Mouse (Mus musculus) spleen, embryonic (tissue): Measurements from ENCODE around the gene Snx30.

Experiments used
- CTCF ChIA-PET: fragments of 350-600 bp; sonication (Branson Sonifier 250); formaldehyde crosslinking; loops from one replicate; lab custom pipeline; 2022; lab: Charles Lee

The Snx30 gene

DNA sequence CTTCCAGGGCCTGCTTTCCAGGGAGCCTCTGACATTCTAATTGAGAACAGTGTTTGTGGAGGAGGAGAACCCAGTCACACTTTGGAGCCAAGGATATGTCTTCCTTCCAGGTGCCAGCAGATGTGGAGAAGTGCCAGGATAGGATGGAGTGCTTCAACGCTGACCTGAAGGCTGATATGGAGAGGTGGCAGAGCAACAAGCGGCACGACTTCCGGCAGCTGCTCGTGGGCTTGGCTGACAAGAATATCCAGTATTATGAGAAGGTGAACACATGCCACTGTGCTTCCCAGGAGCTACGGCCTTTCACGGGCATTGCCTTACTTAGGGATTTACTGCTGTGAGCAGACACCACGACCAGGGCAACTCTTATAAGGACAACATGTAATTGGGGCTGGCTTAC is 88.8 kb downstream of the Snx30 start:
- CTCF ChIA-PET = no interaction called here

DNA sequence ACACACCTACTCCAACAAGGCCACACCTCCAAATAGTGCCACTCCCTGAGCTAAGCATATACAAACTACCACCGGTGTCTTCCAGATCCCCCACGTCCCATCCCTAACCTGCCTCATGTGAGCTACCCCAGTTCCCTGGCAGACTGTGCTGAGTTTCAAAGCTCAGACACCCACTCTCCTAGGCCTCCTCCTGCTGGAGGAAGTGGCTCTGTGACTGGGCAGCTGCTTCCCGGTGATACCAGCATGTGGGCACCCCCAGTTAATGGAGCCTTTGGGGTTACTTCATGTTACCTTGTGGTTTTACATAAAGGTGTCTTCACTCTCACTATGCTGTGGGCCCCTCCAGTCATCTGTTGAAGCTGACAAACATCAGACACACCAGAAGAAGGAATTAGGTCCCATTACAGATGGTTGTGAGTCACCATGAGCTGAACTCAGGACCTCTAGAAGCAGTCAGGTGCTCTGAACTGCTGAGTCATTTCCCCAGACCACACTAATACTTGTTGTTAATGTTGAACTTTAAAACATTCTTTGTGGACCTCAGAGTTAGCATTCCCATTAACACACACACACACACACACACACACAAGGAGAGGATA is 89.4 kb downstream of the Snx30 start:
- CTCF ChIA-PET = no interaction called here

DNA sequence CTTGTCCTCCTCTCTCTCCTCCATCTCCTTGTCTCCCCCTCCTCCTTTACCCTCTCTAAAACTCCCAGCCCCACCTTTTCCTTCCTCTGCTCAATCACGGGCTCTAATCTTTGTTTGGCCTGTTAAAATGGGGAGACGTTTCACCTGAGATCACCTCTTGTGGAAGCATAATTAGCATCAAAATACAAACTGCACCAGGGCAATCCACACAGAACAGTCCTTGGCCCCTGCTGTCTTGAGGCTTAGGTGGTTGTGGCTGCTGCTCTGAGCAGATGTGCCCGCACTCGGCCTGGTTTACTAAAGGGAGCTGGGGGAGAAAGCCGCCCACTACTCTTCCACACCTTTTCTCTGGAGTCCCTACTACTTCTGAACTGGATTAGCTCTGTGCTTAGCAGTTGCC is 90.4 kb downstream of the Snx30 start:
- CTCF ChIA-PET = interaction anchor here (0.5 kb wide), 1 partner anchor 94 kb away, joined by 5 read pairs; the partner anchor contains the start of gene Inip

DNA sequence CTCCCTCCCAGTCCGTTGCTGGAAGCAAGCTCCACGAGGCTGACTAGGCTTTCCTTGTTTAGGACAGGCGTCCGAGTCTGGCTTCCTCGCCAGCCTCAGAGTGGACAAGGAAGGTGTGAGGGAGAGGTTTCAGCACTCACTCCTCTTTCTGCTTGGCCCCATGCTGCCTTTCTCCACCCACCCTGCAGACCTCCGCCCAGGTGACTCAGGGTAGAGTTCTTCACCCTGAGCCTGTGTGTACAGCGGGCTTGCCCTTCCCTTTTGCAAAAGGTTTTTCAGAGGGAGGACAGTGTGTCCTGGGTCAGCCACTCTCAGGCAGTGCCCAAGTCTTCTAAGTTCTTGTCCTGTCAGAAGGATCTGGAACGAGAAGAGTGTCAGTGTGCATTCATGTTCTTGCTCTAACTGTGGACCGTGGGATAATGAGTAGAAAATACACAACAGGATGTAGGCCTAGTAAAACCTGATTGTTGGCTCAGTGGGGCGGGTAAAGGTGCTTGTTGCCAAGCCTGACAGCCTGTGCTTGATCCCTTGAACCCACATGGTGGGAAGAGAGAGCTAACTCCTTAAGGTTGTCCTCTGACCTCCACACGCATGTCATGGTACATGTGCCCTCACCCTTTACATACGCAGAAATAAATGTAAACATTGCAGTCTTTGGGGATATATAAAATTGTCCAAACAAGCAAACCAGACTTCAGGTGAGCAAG is 92.3 kb downstream of the Snx30 start:
- CTCF ChIA-PET = interaction anchor here (0.5 kb wide), 1 partner anchor 14 kb away, joined by 3 read pairs; no protein-coding TSS in a partner anchor

DNA sequence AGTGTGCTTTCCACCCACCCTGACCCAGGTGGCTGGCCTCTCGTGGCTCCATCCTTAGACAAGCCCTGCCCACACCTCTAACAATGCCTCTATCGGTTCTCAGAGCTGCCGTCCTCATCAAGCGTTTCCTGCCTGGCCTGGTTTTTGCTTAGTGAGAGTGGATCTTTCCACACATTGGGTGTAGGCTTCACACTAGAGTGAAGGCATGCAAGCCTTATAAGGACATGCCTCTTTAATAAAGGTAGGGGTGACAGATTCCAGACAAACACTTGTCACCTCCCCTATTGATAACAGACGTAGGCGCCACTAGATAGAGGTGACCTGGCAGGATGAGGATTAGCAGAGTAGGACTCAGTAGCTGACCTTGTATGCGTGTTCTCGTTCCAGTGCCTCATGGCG is 92.9 kb downstream of the Snx30 start:
- CTCF ChIA-PET = interaction anchor here (0.5 kb wide), 1 partner anchor 14 kb away, joined by 3 read pairs; no protein-coding TSS in a partner anchor

DNA sequence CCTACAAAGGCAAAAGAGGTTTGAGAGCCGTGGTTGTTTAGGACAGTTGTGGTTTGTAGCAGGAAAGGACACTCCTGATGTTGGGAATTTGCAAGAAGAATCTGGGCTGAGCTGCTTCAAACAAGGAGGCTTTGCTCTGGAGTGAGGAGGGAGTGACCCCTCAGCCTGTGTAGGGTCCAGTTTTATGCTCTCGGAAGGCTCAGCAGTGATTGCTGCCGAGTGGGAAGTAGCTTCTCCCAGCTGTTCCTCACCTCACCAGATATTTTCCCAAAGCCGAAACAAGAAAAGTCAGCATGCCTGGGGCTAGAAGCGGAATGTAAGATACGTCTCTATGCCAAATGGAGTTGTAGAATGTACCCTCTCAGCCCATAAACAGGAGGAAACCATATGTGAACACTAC is 96.2 kb downstream of the Snx30 start:
- CTCF ChIA-PET = interaction anchor here (0.8 kb wide), 1 partner anchor 23 kb away, joined by 4 read pairs; no protein-coding TSS in a partner anchor

DNA sequence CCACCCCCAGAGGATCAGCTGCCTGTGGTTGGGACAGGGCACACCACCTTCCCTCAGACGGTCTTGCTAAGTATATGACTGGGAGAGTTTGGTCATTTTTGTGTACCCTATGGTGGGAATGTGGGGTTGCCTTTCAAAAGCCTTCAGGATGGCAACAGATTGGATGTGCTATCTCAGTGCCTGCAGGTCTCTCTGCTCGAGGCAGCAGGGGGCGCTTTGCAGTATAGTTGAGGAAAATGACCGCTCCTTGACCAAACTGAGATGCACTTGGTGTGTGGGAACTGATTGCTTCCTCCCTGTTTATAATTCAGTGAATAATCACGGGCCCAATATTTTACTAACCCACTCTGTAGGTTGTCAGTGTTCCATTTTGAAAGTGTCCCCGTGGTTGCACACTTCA is 96.9 kb downstream of the Snx30 start:
- CTCF ChIA-PET = interaction anchor here (0.8 kb wide), 1 partner anchor 22 kb away, joined by 4 read pairs; no protein-coding TSS in a partner anchor

DNA sequence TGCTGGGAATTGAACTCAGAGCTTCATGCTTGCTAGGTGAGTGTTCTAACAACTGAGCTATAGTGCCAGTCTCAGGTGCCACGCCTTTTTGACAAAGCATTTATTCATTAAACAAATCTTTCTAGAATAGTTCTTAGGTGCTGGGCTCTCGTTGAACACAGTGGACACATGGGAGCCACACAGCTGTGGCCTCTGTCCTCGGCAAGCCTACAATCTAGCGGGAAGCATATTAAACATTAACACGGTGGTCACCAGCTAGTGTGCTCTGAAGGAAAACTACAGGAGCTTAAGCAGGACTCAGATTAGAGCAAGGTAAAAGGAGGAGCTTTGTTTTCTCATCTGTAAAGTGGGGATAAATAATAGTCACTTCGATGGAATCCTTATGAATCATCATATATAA is 101.5 kb downstream of the Snx30 start:
- CTCF ChIA-PET = no interaction called here

DNA sequence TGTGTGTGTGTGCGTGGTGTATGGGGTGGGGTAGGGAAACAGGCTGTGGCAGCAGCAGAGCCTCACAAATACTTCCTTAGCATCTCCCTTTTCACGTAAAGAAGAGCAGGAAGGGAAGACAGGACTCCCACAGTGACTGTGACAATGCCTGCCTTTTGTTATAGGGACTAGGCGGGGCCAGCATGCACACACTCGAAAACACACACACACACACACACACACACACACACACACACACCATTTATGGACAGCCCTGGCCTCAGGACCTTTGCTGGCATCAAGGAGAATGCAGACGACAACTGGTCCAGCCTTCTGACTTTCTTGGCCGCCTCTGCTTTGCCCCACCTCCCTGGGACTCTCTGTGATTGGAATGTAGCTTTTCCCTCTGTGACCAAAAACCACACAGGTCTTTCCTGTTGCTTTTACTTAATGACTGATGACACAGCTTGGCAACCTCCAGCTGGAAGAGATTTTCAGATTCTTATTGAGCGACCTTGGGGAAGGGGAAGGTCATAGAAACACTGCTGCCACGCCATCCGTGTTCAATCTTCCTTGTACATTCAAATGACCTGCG is 102.1 kb downstream of the Snx30 start:
- CTCF ChIA-PET = no interaction called here

DNA sequence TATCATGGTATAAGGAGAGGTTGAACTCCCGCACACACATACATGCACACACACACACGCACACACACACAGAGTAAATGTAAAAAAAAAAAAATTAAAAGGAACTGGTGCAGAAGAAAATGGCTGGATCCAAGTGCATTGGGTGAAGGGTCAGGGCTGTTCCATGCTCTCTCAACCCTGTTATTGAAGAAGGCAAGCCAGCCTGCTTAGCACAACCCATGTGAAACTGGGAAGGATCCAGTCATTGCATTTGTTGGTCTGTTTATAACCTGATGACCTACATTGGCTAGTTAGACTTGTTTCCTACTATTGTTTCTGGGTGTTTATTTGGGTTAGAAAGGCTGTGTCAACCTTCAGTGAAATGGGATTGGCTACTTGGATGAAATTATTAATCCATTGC is 103.1 kb downstream of the Snx30 start:
- CTCF ChIA-PET = no interaction called here

DNA sequence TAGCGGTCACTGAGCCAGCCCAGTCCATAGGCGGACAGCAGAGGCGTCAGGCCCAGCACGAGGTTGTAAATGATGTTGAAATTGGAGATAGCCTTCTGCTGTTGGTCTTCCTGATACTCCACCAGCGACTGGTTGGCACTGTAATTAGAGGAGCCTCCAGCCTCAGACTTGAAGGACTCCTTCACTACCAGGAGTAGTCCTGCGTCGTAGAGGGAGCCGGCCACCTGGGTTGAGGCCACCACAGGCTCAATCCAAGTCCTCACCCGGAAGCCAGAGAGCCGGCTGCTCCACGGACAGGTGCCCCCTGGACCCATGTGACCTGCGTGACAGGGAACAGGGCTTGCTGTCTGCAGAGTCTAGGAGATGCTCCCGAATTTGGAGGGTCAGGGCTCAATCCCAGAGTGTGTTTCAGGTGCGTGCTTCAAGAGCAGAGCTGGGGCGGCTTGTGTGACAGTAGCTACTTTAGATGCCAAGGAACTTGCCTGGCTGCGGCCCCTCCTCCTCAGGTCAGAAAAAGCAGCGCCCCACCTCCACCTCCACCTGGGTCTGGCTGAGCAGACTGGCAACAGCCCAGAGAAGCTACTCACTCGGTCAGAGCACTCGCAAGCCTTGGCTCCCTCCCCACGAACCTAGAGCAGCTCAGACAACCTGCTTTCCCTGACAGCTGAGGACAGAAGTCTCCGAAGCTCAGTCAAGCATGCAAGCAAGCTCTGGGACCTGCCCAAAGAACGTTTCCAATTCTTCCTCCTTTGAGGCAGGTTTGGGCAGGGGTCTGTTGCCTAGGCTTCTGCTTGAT is 109.2 kb downstream of the Snx30 start, which contains the start of gene Slc46a2:
Gene Slc46a2, minus strand, starts transcription at position 449 of the 796 bp plus-strand sequence.
- CTCF ChIA-PET = no interaction called here

DNA sequence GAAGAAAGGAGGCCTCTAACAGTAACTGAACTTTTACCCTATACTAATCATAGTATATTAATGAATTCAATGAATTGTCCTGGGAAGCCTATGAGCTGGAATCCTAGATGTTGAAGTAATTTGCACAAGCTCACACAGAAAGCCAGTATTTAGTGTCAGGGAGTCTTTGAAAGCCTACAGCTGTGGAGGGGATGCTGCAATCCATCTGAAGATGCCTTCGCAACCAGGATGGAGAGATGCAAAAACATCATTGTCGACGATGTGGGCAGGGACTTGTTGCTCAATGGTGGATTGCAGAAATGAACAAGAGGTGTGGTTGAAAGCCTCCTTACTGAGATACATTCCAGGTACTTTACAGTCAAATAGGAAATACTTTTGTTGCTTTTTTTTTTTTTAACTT is 112.3 kb downstream of the Snx30 start:
- CTCF ChIA-PET = no interaction called here

DNA sequence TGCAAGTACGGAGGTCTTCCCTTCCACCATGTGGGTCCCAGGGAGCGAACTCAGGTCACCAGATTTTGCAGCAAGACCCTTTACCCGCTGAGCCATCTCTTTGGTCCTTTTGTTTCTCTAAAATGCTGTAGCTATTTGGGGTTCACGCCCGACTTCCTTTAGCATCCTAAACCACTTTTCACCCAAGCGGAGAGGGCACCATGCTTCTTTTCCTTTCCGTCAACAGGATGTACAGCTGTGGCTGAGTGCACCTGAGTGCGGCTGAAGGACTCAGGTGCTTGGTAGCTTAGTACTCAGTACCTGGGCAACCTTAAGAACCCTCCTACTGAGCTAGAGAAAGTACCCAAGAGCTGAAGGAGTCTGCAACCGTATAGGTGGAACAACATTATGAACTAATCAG is 119.4 kb downstream of the Snx30 start:
- CTCF ChIA-PET = interaction anchor here (0.5 to 0.9 kb wide), 2 partner anchors 19 to 23 kb away, joined by 4 to 6 read pairs; no protein-coding TSS in a partner anchor

DNA sequence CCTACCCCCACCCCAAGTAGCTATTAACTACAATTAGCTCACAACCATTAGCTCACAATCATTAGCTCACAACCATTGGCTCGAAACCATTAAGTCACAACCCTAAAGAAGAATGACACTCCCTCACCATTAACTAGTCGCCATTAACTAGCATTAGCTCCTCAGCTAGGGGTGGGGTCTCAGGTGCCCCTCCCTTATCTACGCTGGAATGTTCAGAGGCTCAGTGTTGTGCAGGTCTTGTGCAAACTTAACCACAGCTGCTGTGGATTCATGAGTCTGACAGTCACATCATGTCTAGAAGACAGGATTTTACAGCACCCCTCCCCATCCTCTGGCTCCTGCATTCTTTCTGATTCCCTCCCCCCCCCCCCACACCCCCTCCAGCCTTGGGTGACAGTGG is 122.0 kb downstream of the Snx30 start:
- CTCF ChIA-PET = interaction anchor here (0.7 kb wide), 1 partner anchor 119 kb away, joined by 14 read pairs; no protein-coding TSS in a partner anchor

DNA sequence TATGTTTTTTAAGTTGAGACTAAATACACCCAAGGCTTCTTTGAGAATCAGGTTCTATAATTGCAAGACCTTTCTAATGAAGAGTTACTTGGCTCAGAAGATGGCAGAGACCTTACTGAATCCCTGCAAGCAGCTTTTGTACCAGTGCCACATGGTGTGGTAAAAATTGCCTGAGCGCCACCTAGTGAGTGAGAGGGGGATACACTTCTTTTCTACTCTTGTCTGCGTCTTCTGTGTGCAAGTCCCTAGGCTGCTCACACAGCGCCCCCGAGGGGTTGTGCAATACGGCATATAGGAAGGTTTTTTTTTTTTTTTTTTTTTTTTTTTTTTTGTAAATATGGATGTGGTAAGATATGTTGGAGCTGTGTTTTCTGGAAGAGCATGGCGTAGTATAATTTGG is 122.7 kb downstream of the Snx30 start:
- CTCF ChIA-PET = no interaction called here

DNA sequence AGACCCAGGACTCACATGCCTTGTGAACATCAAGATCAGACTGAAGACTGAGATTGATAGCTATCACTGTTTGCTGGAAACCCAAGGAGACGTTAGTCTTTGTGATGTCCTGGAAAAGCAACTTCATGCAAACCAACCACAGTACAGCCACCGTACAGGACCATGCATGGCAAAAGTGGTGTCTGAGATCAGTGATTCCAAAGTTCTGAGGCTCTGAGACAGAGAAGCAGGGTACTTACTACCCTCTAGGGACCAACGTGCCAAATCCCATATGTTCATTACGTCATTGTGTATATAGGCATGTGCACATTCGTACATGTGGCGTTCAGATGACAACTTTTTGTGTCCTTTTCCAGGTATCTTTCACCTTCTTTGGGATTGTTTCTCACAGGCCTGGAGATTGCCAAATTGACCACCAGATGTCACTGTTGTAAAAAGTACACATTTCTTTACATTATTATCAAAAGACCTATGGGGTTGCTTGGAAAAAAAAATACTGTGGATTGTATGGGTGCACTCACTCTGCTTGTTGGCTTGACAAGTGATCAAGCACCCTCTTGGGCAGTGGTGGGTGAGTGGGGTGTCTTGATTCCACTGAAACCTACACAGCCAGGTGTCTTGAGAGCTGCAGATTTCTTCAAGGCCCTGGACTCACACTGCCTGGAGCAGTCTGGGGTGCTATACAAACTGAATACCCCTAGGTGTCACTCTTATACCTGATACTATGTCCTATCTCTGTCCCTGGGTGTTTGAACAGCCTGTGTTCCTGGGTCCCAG is 127.1 kb downstream of the Snx30 start:
- CTCF ChIA-PET = interaction anchor here (0.6 kb wide), 1 partner anchor 1045 kb away, joined by 4 read pairs; no protein-coding TSS in a partner anchor

DNA sequence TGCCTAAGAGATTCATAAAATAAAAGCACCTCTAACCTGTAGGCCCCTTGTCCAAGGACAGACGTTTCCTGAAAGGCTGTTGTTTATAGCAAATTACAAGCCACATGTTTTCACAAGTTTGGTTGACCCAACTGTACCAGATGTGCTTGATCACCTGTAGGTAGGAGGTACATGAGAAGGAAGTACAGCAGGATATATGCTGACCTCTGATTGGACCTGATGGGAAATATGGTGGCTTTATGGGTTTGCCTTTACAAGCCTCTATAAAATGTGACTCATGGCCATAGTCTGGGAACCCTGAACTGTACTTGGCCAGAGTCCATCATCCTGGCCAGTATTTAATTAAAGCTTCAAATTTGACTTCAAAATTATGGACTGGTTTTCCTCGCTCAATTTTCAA is 131.9 kb downstream of the Snx30 start:
- CTCF ChIA-PET = no interaction called here
